Mouse (Mus musculus) E14TG2a.4 (cell line): Measurements from ENCODE around the gene Gcfc2.

Source experiments
- CTCF ChIP-seq: conservative IDR thresholded peaks from 2 replicates; pipeline ENCODE4 v1.5.1; 2014; ENCODE audit warnings: low read length
- NANOG ChIP-seq: IDR thresholded peaks from 2 replicates; pipeline ENCODE4 v1.6.1; 2014; ENCODE audit warnings: borderline replicate concordance, low read length, mixed read lengths

GRCm38 (mm10) chr6:81933281-81933680, 9.8 kb downstream of the Gcfc2 start:
- TF ChIP-seq CTCF, result peak; percentile 77
- TF ChIP-seq NANOG, result no peak
